Mouse (Mus musculus) large intestine, adult 2 months (tissue): ENCODE data around the gene Gm10128. TPM values are rescaled to one million over a fixed set of nuclear protein-coding genes. Genes with fewer than 3 reads are reported as not detected.
"Not testable (repeated sequence)": the region's sequence is repeated elsewhere in the genome, so short reads cannot be mapped to it uniquely, and the experiment has no call there.

ENCODE experiments used
- DNase-seq: peaks from one replicate; pipeline ENCODE4 v3.0.0-alpha.2; 2012; ENCODE audit warnings: low read depth, low spot score
- WGBS: fragments of 180-500 bp; shearing (Covaris S2); methylation state at CpG from one replicate; pipeline ENCODE4 v1.1.7; 2018; 5-methylcytosine and 5-hydroxymethylcytosine counted together
- polyA plus RNA-seq: library from polyadenylated mRNA; depleted of rRNA; stranded (reverse); fragments of >200 nt; gene quantifications from 2 replicates; pipeline ENCODE4 v1.2.3, GENCODE M21; 2012; rRNA removed

Gm10128 gene
- not detected in 2 replicates for polyA plus RNA-seq

GRCm38 (mm10) chr14:7643872-7644271 lies at the start of gene Gm10128:
TSS of gene Gm10128 (minus strand) at chr14:7643972.
- WGBS: no CpG with 5 or more reads among the region's 2 CpGs

GRCm38 (mm10) chr14:7681170-7681569 lies 37.4 kb upstream of the Gm10128 start:
- WGBS: 47% methylated on average over 5 of the region's 5 CpGs
- DNase-seq: not testable (repeated sequence)

More at GRCm38 (mm10) chr14:7643872-7644271, at the start of gene Gm10128:
- DNase-seq: not testable (repeated sequence)

- 43% methylated on average over 2 of the region's 2 CpGs for WGBS
- DNase-seq: not testable (repeated sequence)
These were observed 18.7 kb upstream of the Gm10128 start for GRCm38 (mm10) chr14:7662491-7662890.

- 1% methylated on average over 56 of the region's 76 CpGs for WGBS
- DNase-seq: not testable (repeated sequence)
These were observed 14.6 kb upstream of the Gm10128 start for GRCm38 (mm10) chr14:7658101-7659074.

GRCm38 (mm10) chr14:7657456-7657855 lies 13.7 kb upstream of the Gm10128 start:
- WGBS: 2% methylated on average over 7 of the region's 10 CpGs
- not testable (repeated sequence) for DNase-seq

- WGBS: no CpG with 5 or more reads among the region's 2 CpGs
- DNase-seq: not testable (repeated sequence)
These were observed 48.3 kb downstream of the Gm10128 start, which contains the start of gene Gm10338 for GRCm38 (mm10) chr14:7595492-7595891. TSS of gene Gm10338 (minus strand) at chr14:7595592.

Other genes starting within 250 kb of the Gm10128 start
- not detected in 2 replicates for gene Gm3755, start 193.1 kb downstream of the Gm10128 start, polyA plus RNA-seq
- not detected in 2 replicates for gene Gm3752, start 160.2 kb downstream of the Gm10128 start, polyA plus RNA-seq
- not detected in 2 replicates for gene Gm3558, start 75.4 kb downstream of the Gm10128 start, polyA plus RNA-seq
- gene Gm10338, start 48.4 kb downstream of the Gm10128 start, polyA plus RNA-seq: not detected in 2 replicates
- gene Gm26661, start 147.6 kb upstream of the Gm10128 start, polyA plus RNA-seq: 0.34 TPM in 1 of 2 replicates, not detected in the other
- gene Flnb, start 174.0 kb upstream of the Gm10128 start, polyA plus RNA-seq: 30.1 and 56.7 TPM in 2 replicates